Mouse (Mus musculus): ENCODE measurements around the gene Ltb. TPM values are rescaled to one million over a fixed set of nuclear protein-coding genes. Genes with fewer than 3 reads are reported as not detected.

Gene Ltb
- polyA plus RNA-seq, 1 experiment from 2014 or later, result not detected

DNA sequence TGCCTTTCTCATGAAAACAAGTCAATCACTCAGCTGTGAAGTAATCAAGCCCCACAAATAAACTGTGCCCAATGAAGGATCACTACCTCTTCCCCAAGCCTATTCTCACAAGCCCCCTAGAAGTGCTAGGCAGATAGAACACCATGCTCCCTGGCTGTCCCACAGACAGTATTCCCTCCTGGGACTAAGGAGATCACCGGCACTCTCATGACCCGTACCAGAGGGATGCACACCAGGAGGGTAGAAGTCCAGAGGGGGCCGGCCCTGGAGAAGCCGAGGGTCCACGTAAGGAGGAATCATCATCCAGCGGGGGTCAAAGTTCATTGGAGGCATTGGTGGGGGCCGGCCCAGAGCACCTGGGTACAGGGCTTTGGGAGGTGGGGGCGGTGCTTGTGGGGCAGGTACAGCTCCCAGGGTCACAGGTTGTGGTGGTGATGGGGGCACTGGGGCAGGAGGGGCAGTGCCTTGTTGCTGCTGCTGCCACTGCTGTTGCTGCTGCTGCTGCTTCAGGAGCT, 36.5 kb upstream of the Ltb start:
- Histone ChIP-seq H3K36me3 (ENCODE audit: poor library complexity, severe bottlenecking) (peaks cover 100% of the 10 kb centered on the region), H3K27me3 (no peaks in the 10 kb centered on the region), H3K4me1 (peaks cover 14% of the 10 kb centered on the region), H3K27ac (no peak overlapping the region), H3K9me3 (replicated peaks) (no peaks in the 10 kb centered on the region), H3K9ac (no peak overlapping the region), H3K4me3 (no peak overlapping the region), H3K4me2 (no peak overlapping the region)
- no peak for ATAC-seq
- WGBS, result 97% methylated on average over 8 of the region's 8 CpGs

DNA sequence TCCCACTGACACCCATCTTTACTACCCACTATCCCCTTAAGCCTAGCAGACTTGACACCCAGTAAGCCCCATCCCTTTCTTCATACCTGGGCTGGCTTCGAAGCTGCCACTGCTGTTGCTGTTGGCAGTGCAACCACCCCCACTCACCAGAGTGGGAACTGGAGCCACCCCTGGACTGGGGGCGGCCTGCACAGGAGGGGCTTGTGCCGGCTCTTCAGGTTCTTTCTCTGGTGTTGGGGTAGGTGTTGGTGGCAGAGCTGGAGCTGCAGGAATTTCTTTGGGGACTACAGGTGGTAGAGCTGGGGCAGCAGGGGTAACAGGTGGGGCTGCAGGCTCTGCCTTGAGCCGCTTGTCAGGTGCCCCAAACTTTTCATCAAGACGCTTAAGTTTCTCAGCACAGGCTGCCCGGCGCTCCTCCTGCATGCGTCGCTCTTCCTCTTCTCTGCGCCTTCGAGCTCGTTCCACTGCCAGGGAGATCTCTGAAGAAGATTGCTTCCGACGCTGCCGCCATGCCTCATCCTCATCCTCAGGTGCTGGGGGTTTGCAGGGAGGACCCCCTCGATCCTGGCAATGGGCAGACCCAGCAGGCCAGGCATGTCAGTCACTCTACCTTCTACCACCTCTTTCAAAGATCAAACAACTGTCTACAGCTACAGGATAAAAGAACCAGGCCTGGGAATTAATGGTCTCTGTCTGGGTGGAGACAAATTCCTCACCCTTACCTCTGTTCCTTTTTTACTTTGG, 35.2 kb upstream of the Ltb start:
- Histone ChIP-seq H3K4me1 (peaks cover 25% of the 10 kb centered on the region), H3K9me3 (replicated peaks) (no peaks in the 10 kb centered on the region), H3K36me3 (ENCODE audit: poor library complexity, severe bottlenecking) (peaks cover 87% of the 10 kb centered on the region), H3K4me3 (no peak overlapping the region), H3K4me2 (no peak overlapping the region), H3K27ac (no peak overlapping the region), H3K27me3 (no peaks in the 10 kb centered on the region), H3K9ac (no peak overlapping the region)
- WGBS, result 97% methylated on average over 16 of the region's 16 CpGs
- no peak for ATAC-seq

DNA sequence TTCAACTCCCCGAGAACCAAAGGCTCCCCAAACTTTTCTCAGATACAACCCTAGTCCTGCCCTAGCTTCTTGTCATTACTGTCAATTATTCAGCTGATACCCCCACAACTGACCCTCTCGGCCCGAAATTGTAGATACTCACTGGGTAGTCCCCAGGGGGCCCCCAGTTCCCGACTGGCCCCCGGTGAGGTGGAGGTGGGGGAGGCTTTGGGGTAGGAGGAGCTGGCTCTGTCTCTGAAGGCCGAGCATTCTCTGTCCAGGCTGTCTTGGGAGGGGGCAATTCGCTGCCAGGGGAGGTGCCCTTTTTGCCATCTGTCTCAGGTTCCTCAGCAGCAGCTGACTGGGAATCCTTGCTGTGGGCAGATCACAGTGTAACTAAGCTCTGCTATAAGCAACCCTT, 34.6 kb upstream of the Ltb start:
- no peak for ATAC-seq
- Histone ChIP-seq H3K9me3 (replicated peaks) (no peaks in the 10 kb centered on the region), H3K4me3 (no peak overlapping the region), H3K9ac (no peak overlapping the region), H3K4me2 (no peak overlapping the region), H3K27ac (no peak overlapping the region), H3K36me3 (ENCODE audit: poor library complexity, severe bottlenecking) (peaks cover 81% of the 10 kb centered on the region), H3K27me3 (no peaks in the 10 kb centered on the region), H3K4me1 (peaks cover 25% of the 10 kb centered on the region)
- WGBS, result 88% methylated on average over 7 of the region's 7 CpGs

DNA sequence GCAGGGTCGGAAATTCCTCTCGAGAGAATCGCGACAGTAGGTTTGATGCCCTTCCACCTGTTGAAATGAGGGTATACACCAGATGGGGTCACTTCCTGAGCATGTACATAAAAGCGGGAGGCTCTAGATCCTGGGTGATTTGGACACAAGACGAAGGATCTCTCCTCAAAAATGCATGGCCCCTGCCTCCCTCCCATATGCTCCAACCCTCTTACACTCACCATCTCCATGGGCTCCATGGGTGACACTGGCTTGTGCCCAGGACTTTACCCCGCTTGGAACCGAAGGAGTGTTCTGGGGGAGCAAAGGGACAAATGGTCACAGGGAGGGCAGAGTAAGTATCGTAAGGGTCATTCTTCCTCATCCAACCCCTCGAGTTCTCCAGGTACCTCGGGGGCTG, 32.8 kb upstream of the Ltb start:
- peaks cover 63% of the 10 kb centered on the region for H3K36me3 ChIP-seq (ENCODE audit: poor library complexity, severe bottlenecking)
- WGBS, result 90% methylated on average over 11 of the region's 11 CpGs
- H3K4me2 ChIP-seq, result peak overlapping the region; percentile 99
- H3K27me3 ChIP-seq, result no peaks in the 10 kb centered on the region
- ATAC-seq, result no peak
- no peak overlapping the region for H3K27ac ChIP-seq
- H3K9ac ChIP-seq, result no peak overlapping the region
- H3K9me3 ChIP-seq (replicated peaks), result no peaks in the 10 kb centered on the region
- H3K4me3 ChIP-seq, result no peak overlapping the region; the same call in 1 of the 2 replicates
- peaks cover 33% of the 10 kb centered on the region for H3K4me1 ChIP-seq

DNA sequence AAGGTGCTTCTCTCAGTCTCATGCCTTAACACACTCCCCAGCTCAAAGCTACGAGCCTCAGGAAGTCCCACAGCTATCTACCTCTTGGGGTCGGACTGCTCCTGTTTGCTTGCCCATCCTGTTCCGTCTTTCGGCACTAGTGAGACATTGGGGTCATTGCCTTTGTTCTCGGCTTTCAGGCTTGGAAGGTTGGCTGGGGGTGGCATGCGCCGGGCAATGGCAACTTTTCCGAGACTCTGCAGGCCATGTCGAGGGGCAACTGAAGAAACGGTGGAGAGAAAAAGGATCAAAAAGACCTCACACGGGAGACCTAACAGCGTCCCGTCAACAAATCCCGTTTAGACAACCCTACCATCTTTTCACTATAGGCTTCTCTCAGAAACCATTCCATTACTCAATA, 32.1 kb upstream of the Ltb start:
- no peak overlapping the region for H3K27ac ChIP-seq
- peak overlapping the region; percentile 99 for H3K4me2 ChIP-seq
- peaks cover 56% of the 10 kb centered on the region for H3K36me3 ChIP-seq (ENCODE audit: poor library complexity, severe bottlenecking)
- peaks cover 36% of the 10 kb centered on the region for H3K4me1 ChIP-seq
- 79% methylated on average over 14 of the region's 14 CpGs for WGBS
- peak overlapping the region; percentile 100 for H3K9ac ChIP-seq
- no peaks in the 10 kb centered on the region for H3K9me3 ChIP-seq (replicated peaks)
- peak overlapping the region; percentile 100 for H3K4me3 ChIP-seq
- no peaks in the 10 kb centered on the region for H3K27me3 ChIP-seq
- no peak for ATAC-seq

DNA sequence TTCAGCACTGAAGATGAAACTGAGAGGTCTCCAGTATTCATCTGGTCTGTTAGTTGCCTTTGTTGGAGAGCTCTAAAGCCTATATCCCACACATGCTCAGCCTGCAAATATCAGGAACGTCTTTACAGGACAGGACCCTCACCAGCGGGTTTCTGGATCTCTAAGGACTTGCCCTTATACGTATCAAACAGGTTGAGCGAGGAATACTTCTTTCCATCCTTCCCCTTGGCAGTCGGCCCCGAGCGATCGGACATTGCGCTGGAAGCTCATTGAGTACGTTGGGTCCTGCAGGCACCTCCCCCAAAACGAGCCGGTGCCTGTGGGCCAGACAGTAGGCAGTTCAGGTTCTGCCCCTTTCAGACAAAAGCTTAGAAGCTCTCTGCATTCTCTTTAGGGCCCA, 31.5 kb upstream of the Ltb start:
- WGBS, result 43% methylated on average over 12 of the region's 12 CpGs
- Histone ChIP-seq H3K4me2 (peak overlapping the region; percentile 99), H3K36me3 (ENCODE audit: poor library complexity, severe bottlenecking) (peaks cover 50% of the 10 kb centered on the region), H3K4me3 (peak overlapping the region; percentile 100), H3K4me1 (peaks cover 36% of the 10 kb centered on the region), H3K9me3 (replicated peaks) (no peaks in the 10 kb centered on the region), H3K27me3 (no peaks in the 10 kb centered on the region), H3K27ac (peak overlapping the region; percentile 97; the same call in 1 of the 2 replicates), H3K9ac (peak overlapping the region; percentile 100)
- ATAC-seq, result no peak

DNA sequence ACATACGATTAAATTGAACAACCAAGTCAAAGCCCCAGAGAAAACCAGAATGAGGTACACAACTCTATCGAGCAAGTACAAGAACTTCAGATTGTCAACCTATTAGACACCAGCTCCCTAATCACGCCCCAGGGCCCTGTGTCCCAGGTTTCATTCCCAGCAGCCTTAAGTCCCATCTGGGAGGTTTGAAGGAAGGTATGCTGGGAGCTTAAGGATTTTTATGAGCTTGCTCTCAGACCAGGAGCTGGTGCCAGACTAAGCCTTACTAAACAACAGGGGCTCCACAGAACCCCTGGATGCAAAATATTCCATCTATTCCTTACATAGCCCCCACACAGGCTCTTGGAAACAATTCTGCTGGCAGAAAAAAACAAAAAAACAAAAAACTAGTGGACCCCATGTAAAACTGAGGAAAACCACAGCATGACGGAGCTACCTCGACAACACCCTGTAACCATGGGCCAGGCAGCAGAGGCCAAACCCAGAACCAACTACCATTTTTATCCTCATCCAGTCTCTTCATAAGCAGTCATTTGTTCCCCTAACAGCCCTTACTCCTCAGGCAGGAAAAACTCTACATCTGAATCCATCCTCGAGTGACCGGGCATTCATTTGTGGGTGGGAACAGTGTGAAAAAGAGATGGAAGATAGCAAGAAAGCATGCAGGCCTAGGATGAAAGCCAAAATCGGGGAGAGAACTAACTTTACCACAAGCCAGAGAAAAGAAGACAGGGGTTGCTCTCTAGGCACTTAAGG, 30.7 kb upstream of the Ltb start:
- WGBS, result 16% methylated on average over 8 of the region's 8 CpGs
- peaks cover 36% of the 10 kb centered on the region for H3K4me1 ChIP-seq
- H3K9me3 ChIP-seq (replicated peaks), result no peaks in the 10 kb centered on the region
- no peaks in the 10 kb centered on the region for H3K27me3 ChIP-seq
- H3K9ac ChIP-seq, result peak overlapping the region; percentile 100
- ATAC-seq, result no peak
- H3K36me3 ChIP-seq (ENCODE audit: poor library complexity, severe bottlenecking), result peaks cover 42% of the 10 kb centered on the region
- peak overlapping the region; percentile 99 for H3K4me2 ChIP-seq
- peak overlapping the region; percentile 97 for H3K27ac ChIP-seq
- peak overlapping the region; percentile 100 for H3K4me3 ChIP-seq

DNA sequence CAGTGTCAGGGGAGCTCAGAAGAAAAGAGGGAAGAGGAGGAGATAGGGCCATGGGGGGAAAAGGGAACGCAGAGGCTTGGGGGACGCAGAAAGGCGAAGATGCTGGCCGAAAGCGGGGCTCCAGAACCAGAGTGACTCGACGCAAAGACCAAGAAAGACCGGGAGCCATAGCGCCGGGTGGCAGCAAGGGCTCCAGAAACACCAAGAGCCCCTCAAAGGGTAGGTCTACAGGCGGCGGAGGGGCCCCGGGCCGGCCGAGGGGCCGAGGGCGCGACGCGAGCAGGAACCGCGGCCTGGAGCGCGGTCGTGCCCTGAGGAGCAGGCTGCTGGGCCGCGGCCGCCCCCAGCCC, 30.0 kb upstream of the Ltb start:
- no peak for ATAC-seq
- H3K27me3 ChIP-seq, result no peaks in the 10 kb centered on the region
- H3K4me3 ChIP-seq, result peak overlapping the region; percentile 100
- H3K36me3 ChIP-seq (ENCODE audit: poor library complexity, severe bottlenecking), result peaks cover 35% of the 10 kb centered on the region
- peak overlapping the region; percentile 100 for H3K9ac ChIP-seq
- 0% methylated on average over 27 of the region's 28 CpGs for WGBS
- no peaks in the 10 kb centered on the region for H3K9me3 ChIP-seq (replicated peaks)
- peaks cover 36% of the 10 kb centered on the region for H3K4me1 ChIP-seq
- peak overlapping the region; percentile 97 for H3K27ac ChIP-seq
- H3K4me2 ChIP-seq, result peak overlapping the region; percentile 99

DNA sequence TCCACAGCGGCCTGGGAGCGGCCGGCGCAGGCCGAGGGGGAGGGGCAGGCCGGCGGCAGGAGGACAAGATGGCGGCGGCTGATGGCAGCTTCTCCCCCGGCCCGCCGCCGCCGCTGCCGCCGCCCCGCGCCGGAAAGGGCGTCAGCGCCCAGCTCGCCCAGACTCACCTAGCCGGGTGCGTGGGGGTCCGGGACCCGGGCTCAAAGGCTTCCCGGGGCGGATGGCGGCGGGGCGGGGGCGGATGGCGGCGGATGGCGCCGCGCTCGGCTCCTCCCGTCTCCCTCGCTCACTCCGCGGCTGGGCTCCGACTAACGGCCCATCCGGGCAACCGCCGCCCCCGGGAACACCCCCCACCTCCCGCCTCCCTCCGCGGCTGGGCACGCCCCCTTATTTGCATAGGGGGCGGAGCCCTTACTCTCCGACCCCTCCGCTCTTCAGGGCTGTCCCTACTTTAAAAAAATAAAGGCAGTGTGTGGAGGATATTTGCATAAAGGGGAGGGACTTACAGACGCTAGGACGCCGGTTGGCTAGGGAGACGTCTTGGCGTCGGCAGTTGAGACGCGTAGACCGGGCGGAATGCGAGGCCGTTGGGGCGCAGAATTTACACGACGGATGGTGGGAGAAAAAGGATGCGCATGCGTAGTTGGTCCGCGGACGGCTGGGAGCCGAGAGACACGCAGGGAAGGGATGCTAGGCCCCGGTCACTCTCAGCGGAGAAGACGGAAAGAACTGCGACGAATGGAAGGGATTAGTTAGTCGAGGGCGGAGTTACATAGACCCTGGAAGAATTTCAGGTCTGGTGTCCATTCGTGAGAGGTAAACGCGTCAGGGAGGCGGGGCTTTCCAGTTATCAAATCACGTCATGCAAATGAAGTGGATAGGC, 29.4 kb upstream of the Ltb start, which contains the start of gene Prrc2a:
Gene Prrc2a, minus strand, starts transcription at position 330 of the 883 bp plus-strand sequence.
- under 1% methylated on average over 47 of the region's 89 CpGs for WGBS
- Histone ChIP-seq H3K4me1 (peaks cover 36% of the 10 kb centered on the region), H3K27me3 (no peaks in the 10 kb centered on the region), H3K9ac (peak within 1 kb of the TSS; percentile 100), H3K9me3 (replicated peaks) (no peaks in the 10 kb centered on the region), H3K4me2 (peak within 1 kb of the TSS; percentile 99), H3K27ac (peak within 1 kb of the TSS; percentile 97), H3K36me3 (ENCODE audit: poor library complexity, severe bottlenecking) (peaks cover 29% of the 10 kb centered on the region), H3K4me3 (peak within 1 kb of the TSS; percentile 100)
- peak; percentile 94 for ATAC-seq

DNA sequence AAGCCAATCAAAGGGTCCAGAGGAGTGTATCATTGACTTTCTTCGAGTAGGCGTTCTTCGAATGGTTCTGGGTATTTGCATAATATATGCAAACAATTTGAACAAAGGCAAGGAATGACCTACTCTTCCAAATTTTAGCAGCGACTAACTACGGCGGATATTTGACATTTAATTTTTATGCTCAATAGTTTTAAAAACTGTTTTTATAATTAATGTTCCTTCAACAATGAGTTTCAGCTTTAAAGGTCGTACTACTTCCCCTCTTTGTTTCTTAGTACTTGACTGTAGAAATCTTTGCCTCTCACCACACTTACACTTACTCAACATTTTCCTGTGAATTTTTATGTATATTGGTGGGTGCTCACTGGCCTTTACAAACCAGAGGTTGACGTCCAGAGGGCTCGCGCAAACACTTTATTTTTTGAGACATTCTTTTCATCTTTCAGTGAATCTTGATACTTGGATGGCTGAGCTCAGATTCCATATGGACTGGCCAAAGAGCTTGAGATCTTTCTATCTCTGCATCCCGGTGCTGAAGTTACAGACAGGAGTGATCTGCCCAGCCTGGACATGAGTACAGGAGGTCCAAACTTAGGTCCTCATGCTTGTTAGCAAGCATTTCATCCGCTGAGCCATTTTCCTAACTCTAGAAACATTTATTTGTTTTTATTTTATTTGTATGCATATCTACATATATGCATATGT, 28.6 kb upstream of the Ltb start:
- Histone ChIP-seq H3K4me3 (peak overlapping the region; percentile 100), H3K9ac (peak overlapping the region; percentile 69), H3K4me1 (peaks cover 36% of the 10 kb centered on the region), H3K27me3 (no peaks in the 10 kb centered on the region), H3K27ac (peak overlapping the region; percentile 97), H3K9me3 (replicated peaks) (no peaks in the 10 kb centered on the region), H3K36me3 (ENCODE audit: poor library complexity, severe bottlenecking) (peaks cover 21% of the 10 kb centered on the region), H3K4me2 (peak overlapping the region; percentile 99)
- 20% methylated on average over 12 of the region's 12 CpGs for WGBS
- ATAC-seq, result peak; percentile 89

DNA sequence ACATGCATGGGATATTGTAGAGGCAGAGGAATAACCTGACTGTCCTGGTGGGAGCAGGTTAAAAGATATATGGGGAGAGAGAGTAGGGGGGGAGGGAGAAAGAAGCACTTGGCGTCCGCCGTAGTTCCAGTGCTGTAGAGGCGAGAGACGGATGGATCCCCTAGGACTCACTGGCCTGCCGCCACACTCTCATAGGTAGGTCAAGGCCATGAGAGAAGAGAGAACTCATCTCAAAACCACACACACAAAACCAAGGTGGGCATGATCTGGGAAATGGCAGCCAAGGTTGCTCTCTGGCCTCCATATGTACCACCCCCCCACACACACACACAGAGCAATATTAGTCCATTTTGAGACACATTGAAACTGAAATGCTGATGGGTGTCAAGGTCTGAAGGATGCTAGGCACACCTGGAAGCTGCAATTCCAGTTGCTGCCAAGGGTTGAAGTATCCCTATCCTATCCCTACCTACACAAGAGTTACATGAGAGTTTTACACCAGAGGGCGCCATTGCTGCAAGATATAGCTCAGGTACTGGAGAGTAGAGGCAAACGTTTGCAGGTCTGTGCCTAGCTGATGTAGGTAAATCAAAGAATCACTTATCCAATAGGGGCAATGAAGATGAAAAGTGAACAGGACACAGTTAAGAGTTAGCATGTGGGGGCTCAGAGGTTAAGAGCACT, 27.7 kb upstream of the Ltb start:
- WGBS, result 70% methylated on average over 8 of the region's 8 CpGs
- no peaks in the 10 kb centered on the region for H3K27me3 ChIP-seq
- H3K9ac ChIP-seq, result peak overlapping the region; percentile 69
- H3K4me3 ChIP-seq, result peak overlapping the region; percentile 100
- peaks cover 35% of the 10 kb centered on the region for H3K4me1 ChIP-seq
- H3K9me3 ChIP-seq (replicated peaks), result no peaks in the 10 kb centered on the region
- peaks cover 12% of the 10 kb centered on the region for H3K36me3 ChIP-seq (ENCODE audit: poor library complexity, severe bottlenecking)
- H3K4me2 ChIP-seq, result peak overlapping the region; percentile 99
- H3K27ac ChIP-seq, result peak overlapping the region; percentile 97
- ATAC-seq, result no peak
